Mouse (Mus musculus) kidney, embryonic 15.5 days (tissue): ENCODE measurements around the gene Matn4. TPM values are rescaled to one million over a fixed set of nuclear protein-coding genes. Genes with fewer than 3 reads are reported as not detected.

ENCODE experiments used
- ATAC-seq: fragments of 200-750 bp; cut with Nextera tagmentation; replicated peaks from 2 replicates; pipeline ENCODE4 v1.8.0; 2017; ENCODE audit warnings: moderate TSS enrichment; ENCODE audit not compliant: low FRiP score
- H3K27ac ChIP-seq: fragments of 300-500 bp; sonication (generic); 2 replicates; pipeline ENCODE4 v1.5.1; 2015; ENCODE audit warnings: mild to moderate bottlenecking, inconsistent platforms
- H3K27me3 ChIP-seq: fragments of 300-500 bp; sonication (generic); 2 replicates; pipeline ENCODE4 v1.6.1; 2015; ENCODE audit warnings: inconsistent platforms
- H3K36me3 ChIP-seq: fragments of 300-500 bp; sonication (generic); 2 replicates; pipeline ENCODE4 v1.6.1; 2015; ENCODE audit warnings: inconsistent platforms
- H3K4me1 ChIP-seq: fragments of 300-500 bp; sonication (generic); 2 replicates; pipeline ENCODE4 v1.6.1; 2015; ENCODE audit warnings: inconsistent platforms
- H3K4me2 ChIP-seq: fragments of 300-500 bp; sonication (generic); 2 replicates; pipeline ENCODE4 v1.6.1; 2015; ENCODE audit warnings: moderate library complexity, mild to moderate bottlenecking, inconsistent platforms
- H3K4me3 ChIP-seq: fragments of 300-500 bp; sonication (generic); replicated peaks from 2 replicates; pipeline ENCODE4 v1.5.1; 2015; ENCODE audit warnings: mild to moderate bottlenecking, inconsistent platforms
- H3K9ac ChIP-seq: fragments of 300-500 bp; sonication (generic); 2 replicates; pipeline ENCODE4 v1.6.1; 2015; ENCODE audit warnings: mild to moderate bottlenecking, inconsistent platforms
- H3K9me3 ChIP-seq: fragments of 300-500 bp; sonication (generic); replicated peaks from 2 replicates; pipeline ENCODE4 v1.6.1; 2016; ENCODE audit warnings: inconsistent platforms
- WGBS: fragments of 180-500 bp; shearing (Covaris S2); methylation state at CpG from one replicate; pipeline ENCODE4 v1.1.7; 2015; ENCODE audit warnings: mixed read lengths; 5-methylcytosine and 5-hydroxymethylcytosine counted together
- polyA plus RNA-seq: library from polyadenylated mRNA; unstranded; fragments of >200 nt; fragmentation: Nextera tagmentation; extraction: Ambion mirVana; gene quantifications from 2 replicates; pipeline ENCODE4 v1.2.1, GENCODE M21; 2015

The Matn4 gene
- 1.1 and 2.4 TPM in 2 replicates for polyA plus RNA-seq

- Histone ChIP-seq H3K9me3 (no peaks in the 10 kb centered on the region), H3K27ac (no peak within 1 kb of the TSS), H3K4me3 (peak within 1 kb of the TSS; percentile 39), H3K9ac (peak within 1 kb of the TSS; percentile 16; the same call in 1 of the 2 replicates), H3K4me2 (peak within 1 kb of the TSS; percentile 63), H3K36me3 (no peaks in the 10 kb centered on the region), H3K27me3 (peaks cover 99% of the 10 kb centered on the region), H3K4me1 (peaks cover 43% of the 10 kb centered on the region)
- no peak for ATAC-seq
- WGBS: 7% methylated on average over 9 of the region's 9 CpGs
Measured at GRCm38 (mm10) chr2:164405060-164405459, at the start of gene Matn4. Gene Matn4 (minus strand): TSS chr2:164405160.

- peak overlapping the region; percentile 93 for H3K27ac ChIP-seq
- WGBS: 62% methylated on average over 7 of the region's 7 CpGs
- H3K4me2 ChIP-seq: no peak overlapping the region
- no peak overlapping the region for H3K9ac ChIP-seq
- H3K4me1 ChIP-seq: peaks cover 53% of the 10 kb centered on the region
- no peaks in the 10 kb centered on the region for H3K27me3 ChIP-seq
- H3K36me3 ChIP-seq: no peaks in the 10 kb centered on the region
- H3K9me3 ChIP-seq: no peaks in the 10 kb centered on the region
- H3K4me3 ChIP-seq: no peak overlapping the region
- ATAC-seq: no peak
Measured at GRCm38 (mm10) chr2:164453887-164454500, 49.0 kb upstream of the Matn4 start.

GRCm38 (mm10) chr2:164453047-164453757, 48.2 kb upstream of the Matn4 start:
- H3K9ac ChIP-seq: no peak overlapping the region
- WGBS: 77% methylated on average over 14 of the region's 14 CpGs
- H3K4me3 ChIP-seq: no peak overlapping the region
- H3K4me2 ChIP-seq: no peak overlapping the region
- no peaks in the 10 kb centered on the region for H3K36me3 ChIP-seq
- H3K27ac ChIP-seq: 0 out of 2 replicates have a peak overlapping the region, but pooled peaks have one; percentile 15
- ATAC-seq: no peak
- no peaks in the 10 kb centered on the region for H3K9me3 ChIP-seq
- no peaks in the 10 kb centered on the region for H3K27me3 ChIP-seq
- peaks cover 48% of the 10 kb centered on the region for H3K4me1 ChIP-seq

- Histone ChIP-seq H3K27me3 (no peaks in the 10 kb centered on the region), H3K9me3 (no peaks in the 10 kb centered on the region), H3K4me3 (no peak overlapping the region), H3K36me3 (no peaks in the 10 kb centered on the region), H3K27ac (no peak overlapping the region), H3K4me1 (peaks cover 47% of the 10 kb centered on the region), H3K9ac (no peak overlapping the region), H3K4me2 (no peak overlapping the region)
- WGBS: 49% methylated on average over 13 of the region's 13 CpGs
- no peak for ATAC-seq
Measured at GRCm38 (mm10) chr2:164452000-164452676, 47.2 kb upstream of the Matn4 start.

- no peak for ATAC-seq
- H3K27ac ChIP-seq: no peak overlapping the region
- no peak overlapping the region for H3K9ac ChIP-seq
- no peaks in the 10 kb centered on the region for H3K36me3 ChIP-seq
- no peaks in the 10 kb centered on the region for H3K27me3 ChIP-seq
- WGBS: 77% methylated on average over 14 of the region's 14 CpGs
- no peak overlapping the region for H3K4me2 ChIP-seq
- H3K4me3 ChIP-seq: no peak overlapping the region
- H3K9me3 ChIP-seq: no peaks in the 10 kb centered on the region
- H3K4me1 ChIP-seq: peaks cover 21% of the 10 kb centered on the region
Measured at GRCm38 (mm10) chr2:164449341-164450042, 44.5 kb upstream of the Matn4 start.

GRCm38 (mm10) chr2:164448921-164449320, 44.0 kb upstream of the Matn4 start:
- Histone ChIP-seq H3K9me3 (no peaks in the 10 kb centered on the region), H3K4me1 (peaks cover 15% of the 10 kb centered on the region), H3K36me3 (no peaks in the 10 kb centered on the region), H3K4me3 (no peak overlapping the region), H3K9ac (no peak overlapping the region), H3K27ac (no peak overlapping the region), H3K4me2 (no peak overlapping the region), H3K27me3 (no peaks in the 10 kb centered on the region)
- WGBS: 75% methylated on average over 5 of the region's 5 CpGs
- ATAC-seq: no peak

- no peak overlapping the region for H3K9ac ChIP-seq
- peaks cover 22% of the 10 kb centered on the region for H3K4me1 ChIP-seq
- 94% methylated on average over 1 of the region's 1 CpGs for WGBS
- no peak overlapping the region for H3K27ac ChIP-seq
- no peak overlapping the region for H3K4me2 ChIP-seq
- H3K27me3 ChIP-seq: no peaks in the 10 kb centered on the region
- no peaks in the 10 kb centered on the region for H3K36me3 ChIP-seq
- H3K4me3 ChIP-seq: no peak overlapping the region
- no peaks in the 10 kb centered on the region for H3K9me3 ChIP-seq
- ATAC-seq: no peak
Measured at GRCm38 (mm10) chr2:164448140-164448539, 43.2 kb upstream of the Matn4 start.

- Histone ChIP-seq H3K9me3 (no peaks in the 10 kb centered on the region), H3K4me1 (peaks cover 24% of the 10 kb centered on the region), H3K36me3 (no peaks in the 10 kb centered on the region), H3K4me3 (no peak overlapping the region), H3K27ac (no peak overlapping the region), H3K27me3 (peaks cover 4% of the 10 kb centered on the region; the same call in 1 of the 2 replicates), H3K4me2 (no peak overlapping the region), H3K9ac (no peak overlapping the region)
- no peak for ATAC-seq
- WGBS: 79% methylated on average over 3 of the region's 3 CpGs
Measured at GRCm38 (mm10) chr2:164446086-164446469, 41.1 kb upstream of the Matn4 start.

- Histone ChIP-seq H3K9me3 (no peaks in the 10 kb centered on the region), H3K9ac (no peak overlapping the region), H3K27ac (no peak overlapping the region), H3K4me2 (no peak overlapping the region), H3K4me1 (peaks cover 29% of the 10 kb centered on the region), H3K4me3 (no peak overlapping the region), H3K36me3 (no peaks in the 10 kb centered on the region), H3K27me3 (peaks cover 4% of the 10 kb centered on the region; the same call in 1 of the 2 replicates)
- no peak for ATAC-seq
- 80% methylated on average over 3 of the region's 3 CpGs for WGBS
Measured at GRCm38 (mm10) chr2:164445399-164446085, 40.6 kb upstream of the Matn4 start.

- H3K36me3 ChIP-seq: no peaks in the 10 kb centered on the region
- ATAC-seq: no peak
- H3K4me3 ChIP-seq: no peak overlapping the region
- H3K27me3 ChIP-seq: peaks cover 4% of the 10 kb centered on the region; the same call in 1 of the 2 replicates
- 89% methylated on average over 2 of the region's 2 CpGs for WGBS
- H3K27ac ChIP-seq: no peak overlapping the region
- H3K4me2 ChIP-seq: no peak overlapping the region
- H3K4me1 ChIP-seq: peaks cover 38% of the 10 kb centered on the region
- no peaks in the 10 kb centered on the region for H3K9me3 ChIP-seq
- no peak overlapping the region for H3K9ac ChIP-seq
Measured at GRCm38 (mm10) chr2:164444701-164445100, 39.7 kb upstream of the Matn4 start.

GRCm38 (mm10) chr2:164443460-164444000, 38.6 kb upstream of the Matn4 start, which contains the start of gene Sdc4:
Gene Sdc4 (minus strand): TSS chr2:164443887.
- no peak for ATAC-seq
- peak within 1 kb of the TSS; percentile 72 for H3K9ac ChIP-seq
- WGBS: 8% methylated on average over 18 of the region's 18 CpGs

More at GRCm38 (mm10) chr2:164443460-164444000, 38.6 kb upstream of the Matn4 start, which contains the start of gene Sdc4:
- no peaks in the 10 kb centered on the region for H3K9me3 ChIP-seq
- peak within 1 kb of the TSS; percentile 63 for H3K4me3 ChIP-seq
- peak within 1 kb of the TSS; percentile 86 for H3K27ac ChIP-seq
- no peaks in the 10 kb centered on the region for H3K36me3 ChIP-seq
- peaks cover 49% of the 10 kb centered on the region for H3K4me1 ChIP-seq
- H3K4me2 ChIP-seq: peak within 1 kb of the TSS; percentile 78
- peaks cover 4% of the 10 kb centered on the region; the same call in 1 of the 2 replicates for H3K27me3 ChIP-seq
